Mouse (Mus musculus): ENCODE measurements around the gene Igf2bp1. TPM values are rescaled to one million over a fixed set of nuclear protein-coding genes. Genes with fewer than 3 reads are reported as not detected.
A peak's percentile ranks its signal among the peaks of the same experiment; 100 is the strongest.
"Not testable (repeated sequence)": the region's sequence is repeated elsewhere in the genome, so short reads cannot be mapped to it uniquely, and the experiment has no call there.

Igf2bp1 gene
- total RNA-seq, 2 experiments from 2014 or later = 0.10 to 0.18 TPM

- no peak for DNase-seq (ENCODE audit: low spot score in 2 of 2)
Measured at GRCm38 (mm10) chr11:95963304-95963703, 42.4 kb downstream of the Igf2bp1 start.

- no peak for DNase-seq (ENCODE audit: low spot score in 2 of 2)
Measured at GRCm38 (mm10) chr11:95959152-95959551, 46.6 kb downstream of the Igf2bp1 start.

- no peak for DNase-seq (ENCODE audit: low spot score in 2 of 2)
Measured at GRCm38 (mm10) chr11:95958251-95958650, 47.5 kb downstream of the Igf2bp1 start.

- DNase-seq (ENCODE audit: low spot score in 2 of 2) = peak in 1 of 2 experiments; percentile 12
Measured at GRCm38 (mm10) chr11:95957407-95957806, 48.3 kb downstream of the Igf2bp1 start.

- no peak for DNase-seq (ENCODE audit: low spot score in 2 of 2)
Measured at GRCm38 (mm10) chr11:95953313-95953712, 52.4 kb downstream of the Igf2bp1 start.

- DNase-seq (ENCODE audit: low spot score in 2 of 2) = no peak
Measured at GRCm38 (mm10) chr11:95945838-95946472, 59.8 kb downstream of the Igf2bp1 start.

- DNase-seq (ENCODE audit: low spot score in 2 of 2) = no peak
Measured at GRCm38 (mm10) chr11:95939828-95940507, 65.8 kb downstream of the Igf2bp1 start.

GRCm38 (mm10) chr11:95936409-95936808 is 69.3 kb downstream of the Igf2bp1 start:
- DNase-seq (ENCODE audit: low spot score in 2 of 2) = no peak

- not testable (repeated sequence) for DNase-seq (ENCODE audit: low spot score in 2 of 2)
Measured at GRCm38 (mm10) chr11:95932168-95932567, 73.6 kb downstream of the Igf2bp1 start.

- no peak for DNase-seq (ENCODE audit: low spot score in 2 of 2)
Measured at GRCm38 (mm10) chr11:95926398-95926797, 79.3 kb downstream of the Igf2bp1 start.

GRCm38 (mm10) chr11:95925976-95926375 is 79.8 kb downstream of the Igf2bp1 start:
- DNase-seq (ENCODE audit: low spot score in 2 of 2) = no peak

- DNase-seq (ENCODE audit: low spot score in 2 of 2) = no peak
Measured at GRCm38 (mm10) chr11:95924215-95924614, 81.5 kb downstream of the Igf2bp1 start.

- DNase-seq (ENCODE audit: low spot score in 2 of 2) = not testable (repeated sequence)
Measured at GRCm38 (mm10) chr11:95923477-95923876, 82.3 kb downstream of the Igf2bp1 start.

- DNase-seq (ENCODE audit: low spot score in 2 of 2) = no peak
Measured at GRCm38 (mm10) chr11:95921991-95922621, 83.6 kb downstream of the Igf2bp1 start.

- DNase-seq (ENCODE audit: low spot score in 2 of 2) = no peak
Measured at GRCm38 (mm10) chr11:95916426-95916825, 89.3 kb downstream of the Igf2bp1 start.

- DNase-seq (ENCODE audit: low spot score in 2 of 2) = no peak
Measured at GRCm38 (mm10) chr11:95915006-95915710, 90.6 kb downstream of the Igf2bp1 start.

- peak in 1 of 2 experiments; percentile 4 for DNase-seq (ENCODE audit: low spot score in 2 of 2)
Measured at GRCm38 (mm10) chr11:95914571-95914991, 91.2 kb downstream of the Igf2bp1 start, which contains the start of gene B4galnt2. Gene B4galnt2 (minus strand): TSS chr11:95914891.

GRCm38 (mm10) chr11:95913959-95914566 is 91.7 kb downstream of the Igf2bp1 start:
- no peak for DNase-seq (ENCODE audit: low spot score in 2 of 2)

GRCm38 (mm10) chr11:95911579-95911978 is 94.2 kb downstream of the Igf2bp1 start:
- DNase-seq (ENCODE audit: low spot score in 2 of 2) = no peak

GRCm38 (mm10) chr11:95907805-95908524 is 97.8 kb downstream of the Igf2bp1 start:
- no peak for DNase-seq (ENCODE audit: low spot score in 2 of 2)
